Mouse (Mus musculus) liver (tissue): Measurements from ENCODE around the gene Strn4.

ENCODE experiments used
- DNase-seq: peaks from one replicate; pipeline ENCODE4 v3.0.0-alpha.2; 2020; ENCODE audit warnings: mixed read lengths

Strn4 gene

GRCm38 (mm10) chr7:16842645-16843063 is 27.0 kb downstream of the Strn4 start, which contains the start of gene Prkd2:
Prkd2 (plus strand) TSS chr7:16842902.
- DNase-seq = peak; percentile 88

GRCm38 (mm10) chr7:16843441-16844171 is 27.9 kb downstream of the Strn4 start:
- DNase-seq = peak; percentile 58

- no peak for DNase-seq
These were observed 29.0 kb downstream of the Strn4 start for GRCm38 (mm10) chr7:16844696-16845071.

- no peak for DNase-seq
These were observed 29.6 kb downstream of the Strn4 start for GRCm38 (mm10) chr7:16845072-16845819.

- no peak for DNase-seq
These were observed 30.1 kb downstream of the Strn4 start for GRCm38 (mm10) chr7:16845820-16846167.

GRCm38 (mm10) chr7:16846775-16847174 is 31.1 kb downstream of the Strn4 start:
- no peak for DNase-seq

- DNase-seq = no peak
These were observed 31.8 kb downstream of the Strn4 start for GRCm38 (mm10) chr7:16847507-16847906.

GRCm38 (mm10) chr7:16848579-16848978 is 32.9 kb downstream of the Strn4 start:
- DNase-seq = peak; percentile 52

GRCm38 (mm10) chr7:16851636-16852035 is 35.9 kb downstream of the Strn4 start:
- no peak for DNase-seq

GRCm38 (mm10) chr7:16853302-16853831 is 37.7 kb downstream of the Strn4 start:
- no peak for DNase-seq

GRCm38 (mm10) chr7:16858336-16858735 is 42.6 kb downstream of the Strn4 start:
- DNase-seq = peak; percentile 66

GRCm38 (mm10) chr7:16859902-16860651 is 44.4 kb downstream of the Strn4 start:
- DNase-seq = peak; percentile 66

GRCm38 (mm10) chr7:16867488-16867887 is 51.8 kb downstream of the Strn4 start:
- DNase-seq = no peak

- DNase-seq = peak; percentile 39
These were observed 53.8 kb downstream of the Strn4 start for GRCm38 (mm10) chr7:16869497-16869896.

- DNase-seq = no peak
These were observed 55.9 kb downstream of the Strn4 start for GRCm38 (mm10) chr7:16871600-16871999.

GRCm38 (mm10) chr7:16872478-16872877 is 56.8 kb downstream of the Strn4 start:
- no peak for DNase-seq

- no peak for DNase-seq
These were observed 57.7 kb downstream of the Strn4 start for GRCm38 (mm10) chr7:16873392-16873791.

- DNase-seq = peak; percentile 83
These were observed 58.5 kb downstream of the Strn4 start for GRCm38 (mm10) chr7:16874190-16874589.

- DNase-seq = peak; percentile 100
These were observed 59.1 kb downstream of the Strn4 start for GRCm38 (mm10) chr7:16874756-16875309.

GRCm38 (mm10) chr7:16875310-16875325 is 59.4 kb downstream of the Strn4 start, which contains the start of gene Dact3:
Dact3 (plus strand) TSS chr7:16875317.
- no peak for DNase-seq

GRCm38 (mm10) chr7:16875326-16875725 is 59.6 kb downstream of the Strn4 start:
- DNase-seq = no peak

- no peak for DNase-seq
These were observed 60.3 kb downstream of the Strn4 start for GRCm38 (mm10) chr7:16876006-16876405.

GRCm38 (mm10) chr7:16876608-16877007 is 60.9 kb downstream of the Strn4 start:
- peak; percentile 50 for DNase-seq

GRCm38 (mm10) chr7:16877717-16878116 is 62.0 kb downstream of the Strn4 start:
- no peak for DNase-seq
